Mouse (Mus musculus): ENCODE data around the gene Usp35.

Usp35 gene

DNA sequence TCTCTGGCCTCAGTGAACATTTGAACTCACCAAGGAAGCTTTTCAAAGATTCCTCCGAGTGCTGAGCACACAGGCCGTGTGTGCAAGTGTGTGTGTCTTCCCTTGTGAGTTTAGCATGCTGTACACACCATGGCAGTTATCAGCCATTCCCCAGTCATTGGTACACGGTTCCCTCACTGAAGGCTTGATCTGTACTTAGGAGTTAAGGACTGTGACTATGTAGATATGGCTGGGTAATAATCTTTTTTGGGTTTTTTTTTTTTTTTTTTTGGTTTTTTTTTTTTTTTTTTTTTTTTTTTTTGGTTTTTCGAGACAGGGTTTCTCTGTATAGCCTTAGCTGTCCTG, 15.0 kb upstream of the Usp35 start:
- DNase-seq (ENCODE audit: low read depth in 2 of 2, low spot score in 2 of 2), result no peak

GRCm38 (mm10) chr7:97346111-97346821, 14.4 kb upstream of the Usp35 start:
- no peak for DNase-seq (ENCODE audit: low read depth in 2 of 2, low spot score in 2 of 2)

DNA sequence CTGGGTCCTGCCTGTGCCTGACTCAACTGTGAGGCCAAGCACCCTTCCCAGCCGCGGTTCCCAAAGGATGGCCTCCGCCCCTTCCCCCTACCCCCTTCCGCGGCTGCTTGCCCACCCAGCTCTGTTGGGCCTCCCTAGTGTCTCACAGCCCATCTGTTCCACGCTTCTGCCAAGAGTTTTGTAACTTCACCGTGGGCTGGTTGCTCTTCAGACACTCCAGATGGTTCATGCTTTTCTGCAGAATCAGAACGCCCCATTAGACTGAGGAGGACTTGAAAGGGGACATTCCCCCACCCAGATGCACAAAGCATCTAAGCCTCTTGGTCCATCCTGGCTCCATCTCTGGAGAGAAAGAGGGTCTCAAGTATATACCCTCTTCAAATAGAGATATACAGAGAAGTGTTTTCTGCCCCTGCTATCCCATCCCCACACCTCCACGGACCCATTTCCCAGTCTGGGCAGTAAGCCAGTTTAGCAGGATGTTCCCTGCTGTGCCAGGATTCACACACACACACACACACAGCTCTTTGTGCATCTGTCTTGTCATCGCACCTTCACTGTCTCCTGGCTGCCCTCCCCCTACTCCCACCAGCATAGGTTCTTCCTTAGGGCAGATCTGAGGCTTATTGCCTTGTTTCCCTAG, 13.5 kb upstream of the Usp35 start:
- no peak for DNase-seq (ENCODE audit: low read depth in 2 of 2, low spot score in 2 of 2)

- no peak for DNase-seq (ENCODE audit: low read depth in 2 of 2, low spot score in 2 of 2)
These were observed 12.8 kb upstream of the Usp35 start for GRCm38 (mm10) chr7:97344655-97345054.

- DNase-seq (ENCODE audit: low read depth in 2 of 2, low spot score in 2 of 2), result no peak
These were observed 11.1 kb upstream of the Usp35 start for GRCm38 (mm10) chr7:97342961-97343360.

GRCm38 (mm10) chr7:97340907-97341849, 9.4 kb upstream of the Usp35 start:
- DNase-seq (ENCODE audit: low read depth in 2 of 2, low spot score in 2 of 2), result no peak

GRCm38 (mm10) chr7:97339623-97340022, 7.8 kb upstream of the Usp35 start:
- DNase-seq (ENCODE audit: low read depth in 2 of 2, low spot score in 2 of 2), result no peak

DNA sequence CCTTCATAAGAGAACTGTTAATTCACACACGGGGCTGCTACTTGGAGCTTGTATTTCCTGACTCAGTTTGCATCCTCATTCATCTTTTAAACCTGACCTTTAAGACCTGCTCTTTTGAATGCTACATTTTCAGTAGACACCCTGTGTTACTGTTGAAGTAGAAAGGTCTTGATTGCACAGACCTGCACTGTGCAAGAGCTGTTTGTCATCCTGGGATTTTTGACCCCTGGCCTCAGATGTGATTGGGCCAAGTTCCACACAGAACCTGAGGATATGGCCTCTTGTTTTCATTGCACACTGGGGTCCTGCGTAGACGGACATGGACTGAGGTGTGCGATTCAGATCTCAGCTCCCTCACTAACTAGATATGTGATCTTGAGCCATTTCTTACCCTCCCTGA, 6.8 kb upstream of the Usp35 start:
- no peak for DNase-seq (ENCODE audit: low read depth in 2 of 2, low spot score in 2 of 2)

DNA sequence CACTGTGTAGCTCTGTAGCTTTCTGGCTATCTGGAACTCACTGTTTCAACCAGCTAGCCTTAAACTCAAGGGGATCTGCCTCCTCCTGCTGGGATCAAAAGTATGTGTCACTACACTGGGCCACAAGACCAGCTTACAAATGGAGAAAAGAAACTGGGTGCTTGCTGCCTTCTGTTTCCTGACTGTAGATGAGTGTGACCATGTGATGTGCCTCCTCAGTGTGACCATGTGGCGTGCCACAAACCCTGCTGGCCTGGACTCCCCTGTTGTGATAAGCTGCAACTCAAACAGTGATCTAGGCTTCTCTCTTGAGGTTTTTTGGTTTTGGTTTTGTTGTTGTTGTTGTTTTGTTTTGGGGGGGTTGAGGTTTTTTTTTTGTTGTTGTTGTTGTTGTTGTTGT, 4.9 kb upstream of the Usp35 start:
- DNase-seq (ENCODE audit: low read depth in 2 of 2, low spot score in 2 of 2), result no peak

DNA sequence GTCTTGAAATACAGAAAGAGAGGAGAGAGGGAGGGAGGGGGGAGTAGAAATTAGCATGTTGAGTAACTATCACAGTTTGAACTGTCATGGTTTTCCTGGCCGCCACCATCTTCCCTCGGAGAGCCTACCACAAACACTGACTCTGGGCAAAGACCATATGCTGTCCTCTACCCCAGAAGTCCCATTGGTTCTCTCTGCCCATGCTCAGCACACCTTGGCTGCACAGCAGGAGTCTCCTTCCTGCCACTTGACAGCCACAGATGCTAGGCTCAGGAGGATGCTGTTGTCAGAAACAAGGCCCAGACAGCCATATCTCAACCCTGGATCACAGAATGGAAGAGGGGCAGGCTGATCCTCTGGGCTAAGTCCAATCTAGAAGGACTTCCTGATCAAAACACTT, 2.6 kb upstream of the Usp35 start:
- DNase-seq (ENCODE audit: low read depth in 2 of 2, low spot score in 2 of 2), result no peak

DNA sequence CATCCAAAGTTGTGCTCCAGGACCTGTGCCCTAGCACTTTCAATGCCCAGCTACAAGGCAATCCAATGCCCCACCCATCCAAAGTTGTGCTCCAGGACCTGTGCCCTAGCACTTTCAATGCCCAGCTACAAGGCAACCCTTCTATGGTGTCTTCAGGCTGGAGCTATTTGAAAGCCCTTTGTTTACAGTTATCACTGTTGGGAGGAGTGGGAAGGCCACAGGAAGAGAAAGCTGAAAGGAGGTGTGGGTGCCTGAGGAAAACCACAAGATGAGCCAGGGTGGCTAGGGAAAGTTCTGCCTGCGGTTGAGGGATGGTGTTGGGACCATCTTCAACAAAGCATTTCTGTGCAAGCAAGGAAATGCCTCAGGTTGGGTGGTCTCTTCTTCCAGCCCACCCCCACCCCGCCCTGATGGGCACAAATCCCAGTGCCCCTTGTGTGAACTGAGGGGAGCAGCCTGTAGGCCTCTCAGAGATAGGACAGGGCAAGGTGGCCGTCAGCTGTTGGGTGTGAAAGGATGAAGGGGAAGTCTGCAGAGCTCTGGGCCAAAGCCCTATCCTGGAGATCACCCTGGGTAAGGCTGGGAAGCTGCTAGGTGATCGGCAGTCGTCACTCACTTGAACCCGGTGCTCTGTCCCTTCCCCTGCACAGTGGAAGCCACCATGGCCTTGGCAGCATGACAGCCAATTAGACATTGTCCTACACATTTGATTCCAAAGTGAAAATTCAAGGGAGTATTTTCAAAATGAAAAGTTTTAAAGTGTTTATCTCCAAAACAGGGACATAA, 1.5 kb upstream of the Usp35 start:
- DNase-seq (ENCODE audit: low read depth in 2 of 2, low spot score in 2 of 2), result no peak

DNA sequence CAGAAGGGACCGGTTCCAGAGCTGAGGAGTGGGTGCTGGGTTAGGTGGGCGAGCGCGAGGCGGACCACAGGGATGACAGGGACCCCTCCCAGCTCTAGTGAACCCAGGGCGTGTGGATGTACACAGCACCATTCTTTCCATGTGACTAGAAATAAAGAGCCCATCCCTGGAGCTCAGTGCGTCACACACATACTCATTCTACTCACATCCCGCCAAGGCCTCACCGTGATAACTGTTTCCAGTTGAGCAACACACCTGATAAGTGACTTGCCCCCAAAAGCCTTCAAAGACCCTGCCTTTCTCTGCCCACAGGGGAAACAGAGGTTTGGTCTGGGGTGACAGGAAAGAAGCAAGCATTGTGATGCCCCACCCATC, 834 bp upstream of the Usp35 start:
- DNase-seq (ENCODE audit: low read depth in 2 of 2, low spot score in 2 of 2), result no peak

GRCm38 (mm10) chr7:97330931-97331645, 732 bp downstream of the Usp35 start:
- no peak for DNase-seq (ENCODE audit: low read depth in 2 of 2, low spot score in 2 of 2)

DNA sequence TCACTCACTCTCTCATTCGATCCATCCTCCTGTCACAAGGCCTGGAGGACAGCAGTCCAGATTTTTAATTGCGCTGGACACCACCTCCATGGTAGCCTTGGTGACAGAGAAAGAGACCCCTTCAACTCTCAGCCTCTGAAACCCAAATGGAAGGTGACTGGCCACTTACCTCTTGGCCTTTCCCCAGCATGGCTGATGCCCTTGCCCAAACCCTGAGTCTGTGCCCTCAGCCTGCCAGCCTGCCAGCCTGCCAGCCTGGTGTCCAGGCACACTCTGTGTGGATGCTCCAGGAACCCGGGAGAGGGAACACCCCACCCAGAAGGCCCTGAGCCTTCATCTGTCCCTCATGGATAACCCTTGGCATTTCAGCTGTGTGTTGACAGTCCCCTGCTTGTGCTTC, 2.1 kb downstream of the Usp35 start:
- DNase-seq (ENCODE audit: low read depth in 2 of 2, low spot score in 2 of 2), result no peak

GRCm38 (mm10) chr7:97328891-97329588, 2.8 kb downstream of the Usp35 start:
- DNase-seq (ENCODE audit: low read depth in 2 of 2, low spot score in 2 of 2), result no peak

DNA sequence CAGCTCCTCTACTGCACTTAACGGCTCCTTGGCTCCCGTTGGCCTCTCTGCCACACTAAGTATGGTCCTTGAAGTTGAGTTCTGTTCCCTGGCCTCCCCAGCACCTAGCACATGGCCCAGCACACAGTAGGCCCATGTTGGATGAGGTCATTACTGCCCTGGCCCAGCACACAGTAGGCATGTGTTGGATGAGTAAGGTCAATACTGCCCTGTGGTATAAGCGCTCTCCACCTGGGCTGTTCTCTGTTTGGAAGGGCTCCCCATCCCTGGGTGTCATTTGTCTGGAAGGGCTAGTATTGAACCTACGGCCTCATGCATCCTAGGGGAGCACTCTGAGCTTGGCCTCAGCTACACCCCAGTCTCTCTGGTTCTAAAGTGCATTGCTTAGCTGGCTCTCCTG, 4.4 kb downstream of the Usp35 start:
- no peak for DNase-seq (ENCODE audit: low read depth in 2 of 2, low spot score in 2 of 2)

DNA sequence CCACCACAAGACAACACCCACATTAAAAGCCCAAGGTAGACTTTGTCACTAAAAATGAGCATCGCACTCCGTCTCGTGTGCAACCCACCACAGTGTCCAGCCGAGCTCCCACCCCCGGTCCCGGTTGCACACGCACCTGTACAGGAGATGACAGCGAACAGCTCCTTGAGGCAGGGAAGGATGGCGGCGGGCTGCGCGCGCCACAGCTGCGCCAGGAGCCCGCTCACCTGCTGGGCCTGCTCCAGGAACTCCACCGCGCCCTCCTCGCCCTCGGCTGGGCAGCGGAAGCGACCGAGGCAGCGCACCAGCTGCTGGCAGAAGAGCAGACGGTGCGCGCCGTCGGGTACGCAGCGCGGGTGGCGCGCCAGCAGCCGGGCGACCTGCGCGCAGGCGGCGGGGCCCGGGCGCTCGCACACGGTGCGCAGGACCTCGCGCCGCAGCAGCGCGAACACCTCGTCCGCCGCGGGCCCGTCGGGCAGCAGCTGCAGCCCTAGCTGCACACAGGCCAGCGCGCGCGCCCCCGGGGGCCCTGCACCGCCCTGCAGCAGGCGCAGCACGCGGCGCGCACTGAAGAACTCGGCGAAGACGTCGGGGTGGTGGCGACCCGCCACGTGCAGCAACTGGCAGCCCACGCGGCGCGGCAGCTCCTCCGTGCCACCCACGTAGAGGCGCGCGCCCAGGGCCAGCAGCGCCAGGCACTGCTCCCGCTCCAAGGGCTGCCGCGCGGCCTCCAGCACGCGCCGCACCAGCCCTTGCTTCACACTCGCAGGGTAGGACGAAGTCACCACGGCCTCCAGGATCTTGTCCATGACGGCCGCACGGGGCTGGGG, 6.4 kb downstream of the Usp35 start:
- no peak for DNase-seq (ENCODE audit: low read depth in 2 of 2, low spot score in 2 of 2)

- no peak for DNase-seq (ENCODE audit: low read depth in 2 of 2, low spot score in 2 of 2)
These were observed 7.5 kb downstream of the Usp35 start for GRCm38 (mm10) chr7:97324342-97324741.

- no peak for DNase-seq (ENCODE audit: low read depth in 2 of 2, low spot score in 2 of 2)
These were observed 14.1 kb downstream of the Usp35 start for GRCm38 (mm10) chr7:97317706-97318105.

Data from CD8-positive naive resting alpha-beta T cell, adult 2 months (primary cell).